Mouse (Mus musculus): ENCODE measurements around the gene Fcgr3. TPM values are rescaled to one million over a fixed set of nuclear protein-coding genes. Genes with fewer than 3 reads are reported as not detected.
"Not testable (repeated sequence)": the region's sequence is repeated elsewhere in the genome, so short reads cannot be mapped to it uniquely, and the experiment has no call there.

The Fcgr3 gene
- polyA plus RNA-seq, 1 experiment from 2014 or later = 10.4 TPM

DNA sequence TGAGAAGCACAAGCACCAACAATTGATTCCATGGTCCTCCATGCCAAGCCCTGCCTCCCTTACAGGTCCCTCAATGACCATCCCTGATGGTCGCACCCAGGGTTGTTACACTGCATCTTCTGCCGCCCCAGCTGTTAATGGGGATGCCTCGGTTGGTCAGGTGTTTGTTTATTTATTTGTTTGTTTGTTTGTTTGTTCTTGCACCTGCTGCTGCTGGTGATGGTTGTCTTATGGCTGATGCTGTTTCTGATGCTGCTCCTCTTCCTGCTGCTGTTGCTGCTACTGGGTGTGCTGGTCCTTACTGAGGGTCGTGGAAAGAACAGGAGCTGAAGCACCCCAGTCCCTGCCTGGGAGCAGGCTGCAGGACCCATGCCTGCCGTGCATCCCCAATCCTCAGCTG lies 3.2 kb upstream of the Fcgr3 start:
- WGBS = 40% methylated on average over 5 of the region's 5 CpGs
- not testable (repeated sequence) for ATAC-seq (replicated peaks; ENCODE audit: insufficient number of reproducible peaks, insufficient read depth, low FRiP score, low read depth); H3K4me2 ChIP-seq; H3K36me3 ChIP-seq; H3K9ac ChIP-seq; H3K27ac ChIP-seq; H3K4me3 ChIP-seq; H3K9me3 ChIP-seq (replicated peaks)
- H3K4me1 ChIP-seq (replicated peaks) = peaks cover 10% of the 10 kb centered on the region
- peaks cover 43% of the 10 kb centered on the region for H3K27me3 ChIP-seq

- not testable (repeated sequence) for H3K4me3 ChIP-seq; H3K4me2 ChIP-seq; H3K9ac ChIP-seq; H3K9me3 ChIP-seq (replicated peaks); H3K27ac ChIP-seq; H3K36me3 ChIP-seq
- peaks cover 44% of the 10 kb centered on the region for H3K27me3 ChIP-seq
- H3K4me1 ChIP-seq (replicated peaks) = peaks cover 10% of the 10 kb centered on the region
- peak; percentile 14; the same call in 1 of the 2 replicates for ATAC-seq (replicated peaks; ENCODE audit: insufficient number of reproducible peaks, insufficient read depth, low FRiP score, low read depth)
- 39% methylated on average over 4 of the region's 10 CpGs for WGBS
Measured at GRCm38 (mm10) chr1:171066583-171066982, 1.8 kb upstream of the Fcgr3 start.

DNA sequence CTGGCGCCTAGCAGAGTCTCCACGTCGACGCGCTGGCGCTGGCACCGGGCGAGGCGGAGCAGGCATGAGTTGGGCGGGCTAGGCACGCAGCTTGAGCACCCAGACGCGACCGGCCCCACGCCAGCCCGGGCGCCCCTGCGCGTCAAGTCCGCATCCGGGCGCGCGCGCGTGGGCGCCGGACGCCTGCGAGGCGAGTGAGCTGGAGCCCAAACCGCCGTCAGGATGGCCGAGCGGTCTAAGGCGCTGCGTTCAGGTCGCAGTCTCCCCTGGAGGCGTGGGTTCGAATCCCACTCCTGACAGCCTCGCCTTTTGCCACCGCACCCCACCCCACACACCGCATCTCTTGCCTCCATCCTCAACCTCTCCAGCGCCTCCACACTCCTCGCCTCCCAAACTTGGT lies 1.0 kb upstream of the Fcgr3 start:
- H3K36me3 ChIP-seq; ATAC-seq (replicated peaks; ENCODE audit: insufficient number of reproducible peaks, insufficient read depth, low FRiP score, low read depth); H3K27ac ChIP-seq; H3K9ac ChIP-seq; H3K9me3 ChIP-seq (replicated peaks): not testable (repeated sequence)
- Histone ChIP-seq H3K4me3 (peak overlapping the region; percentile 31), H3K4me1 (replicated peaks) (peaks cover 10% of the 10 kb centered on the region), H3K27me3 (peaks cover 41% of the 10 kb centered on the region), H3K4me2 (peak overlapping the region; percentile 47)
- WGBS = 6% methylated on average over 32 of the region's 45 CpGs

DNA sequence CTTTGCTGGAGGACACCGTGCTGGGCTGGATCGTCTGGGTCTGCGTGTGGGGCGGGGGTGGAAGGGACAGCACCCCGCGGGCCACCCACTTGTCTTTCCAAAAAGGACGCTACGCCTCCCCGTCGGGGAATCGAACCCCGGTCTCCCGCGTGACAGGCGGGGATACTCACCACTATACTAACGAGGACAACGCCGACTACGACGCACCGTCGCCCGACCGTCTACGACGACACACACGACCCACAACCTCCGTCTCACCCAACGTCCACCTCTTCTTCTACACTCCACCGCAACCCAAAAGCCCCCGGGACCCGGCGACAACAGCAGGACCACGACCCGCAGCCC lies 480 bp upstream of the Fcgr3 start:
- not testable (repeated sequence) for H3K9me3 ChIP-seq (replicated peaks); H3K36me3 ChIP-seq; H3K27ac ChIP-seq; H3K9ac ChIP-seq
- Histone ChIP-seq H3K4me1 (replicated peaks) (peaks cover 10% of the 10 kb centered on the region), H3K4me2 (peak overlapping the region; percentile 53), H3K4me3 (peak overlapping the region; percentile 36), H3K27me3 (peaks cover 41% of the 10 kb centered on the region)
- under 1% methylated on average over 24 of the region's 35 CpGs for WGBS
- ATAC-seq (replicated peaks; ENCODE audit: insufficient number of reproducible peaks, insufficient read depth, low FRiP score, low read depth) = peak; percentile 40

DNA sequence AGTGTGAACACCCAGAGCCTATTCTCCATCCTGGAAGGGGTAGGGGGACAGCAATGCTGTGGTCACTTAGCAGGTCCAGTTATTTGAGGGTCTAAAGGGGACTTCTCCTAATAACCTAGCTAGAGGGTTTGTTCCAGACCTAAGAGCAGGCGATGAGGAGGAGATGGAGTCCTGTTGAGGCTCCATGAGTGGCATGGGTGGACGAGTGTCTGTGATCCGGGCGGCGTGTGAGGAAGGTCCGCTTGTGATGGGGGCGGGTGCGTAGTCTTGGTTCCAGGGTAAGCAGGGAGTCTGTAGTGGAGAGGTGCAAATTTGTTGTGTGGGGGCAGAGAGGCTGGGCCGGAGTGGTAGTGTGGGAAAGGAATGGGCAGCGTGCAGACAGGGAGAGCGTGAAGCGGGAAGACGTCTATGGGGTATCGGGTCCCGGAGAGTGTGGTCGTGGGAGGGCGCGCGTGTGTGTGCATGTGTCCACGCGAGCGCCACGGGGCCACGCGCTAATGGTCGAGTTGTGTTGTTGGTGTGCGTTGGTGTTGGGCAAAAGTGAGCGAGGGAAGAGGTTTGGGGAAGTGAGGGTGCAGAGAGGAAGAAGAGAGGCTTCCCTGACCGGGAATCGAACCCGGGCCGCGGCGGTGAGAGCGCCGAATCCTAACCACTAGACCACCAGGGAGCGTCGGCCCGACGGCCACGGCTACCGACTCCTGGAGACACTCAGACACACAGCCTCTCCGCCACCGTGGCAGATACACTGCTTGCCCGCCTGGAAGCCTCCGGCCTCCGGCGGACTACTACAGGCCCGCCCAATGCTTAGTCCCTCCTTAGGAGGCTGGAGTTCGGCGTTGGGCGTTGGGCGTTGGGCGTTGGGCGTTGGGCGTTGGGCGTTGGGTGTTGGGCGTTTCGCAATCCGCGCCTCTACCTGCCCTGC lies 905 bp downstream of the Fcgr3 start:
- 9% methylated on average over 41 of the region's 61 CpGs for WGBS
- H3K4me2 ChIP-seq = peak overlapping the region; percentile 53
- peaks cover 33% of the 10 kb centered on the region for H3K27me3 ChIP-seq
- H3K36me3 ChIP-seq; H3K27ac ChIP-seq; H3K9me3 ChIP-seq (replicated peaks); H3K9ac ChIP-seq: not testable (repeated sequence)
- H3K4me3 ChIP-seq = peak overlapping the region; percentile 36
- peaks cover 10% of the 10 kb centered on the region for H3K4me1 ChIP-seq (replicated peaks)
- peak; percentile 53 for ATAC-seq (replicated peaks; ENCODE audit: insufficient number of reproducible peaks, insufficient read depth, low FRiP score, low read depth)

GRCm38 (mm10) chr1:171061566-171061965 lies 3.2 kb downstream of the Fcgr3 start:
- H3K27ac ChIP-seq = no peak overlapping the region
- peaks cover 26% of the 10 kb centered on the region for H3K27me3 ChIP-seq
- H3K4me1 ChIP-seq (replicated peaks) = peaks cover 10% of the 10 kb centered on the region
- no peak overlapping the region for H3K9ac ChIP-seq
- H3K4me3 ChIP-seq = no peak overlapping the region
- 78% methylated on average over 3 of the region's 3 CpGs for WGBS
- H3K9me3 ChIP-seq (replicated peaks) = no peaks in the 10 kb centered on the region
- no peak for ATAC-seq (replicated peaks; ENCODE audit: insufficient number of reproducible peaks, insufficient read depth, low FRiP score, low read depth)
- no peaks in the 10 kb centered on the region for H3K36me3 ChIP-seq
- no peak overlapping the region for H3K4me2 ChIP-seq

DNA sequence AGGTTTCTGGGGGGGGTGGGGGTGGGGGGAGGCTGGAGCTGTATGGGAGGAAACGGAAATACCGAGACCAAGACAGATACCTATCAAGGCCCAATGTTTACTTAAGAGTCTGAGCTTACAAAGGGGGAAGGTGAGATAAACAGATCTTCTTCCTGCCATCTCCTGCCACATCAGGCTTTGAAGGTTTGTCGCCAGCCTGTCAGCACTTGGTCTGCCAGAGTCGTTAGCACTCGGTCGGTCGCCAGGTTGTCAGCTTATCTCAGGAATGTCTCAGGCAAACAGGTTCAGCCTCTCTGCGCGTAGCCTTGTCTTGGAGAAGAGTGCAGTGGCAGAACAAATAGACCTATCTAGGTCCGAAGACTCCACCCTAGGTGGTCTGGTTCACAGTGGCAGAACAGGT lies 4.3 kb downstream of the Fcgr3 start:
- Histone ChIP-seq H3K27me3 (peaks cover 18% of the 10 kb centered on the region), H3K9me3 (replicated peaks) (no peaks in the 10 kb centered on the region), H3K4me2 (peak overlapping the region; percentile 18; the same call in 1 of the 2 replicates), H3K36me3 (no peaks in the 10 kb centered on the region), H3K4me3 (no peak overlapping the region), H3K4me1 (replicated peaks) (peaks cover 8% of the 10 kb centered on the region), H3K27ac (no peak overlapping the region), H3K9ac (no peak overlapping the region)
- ATAC-seq (replicated peaks; ENCODE audit: insufficient number of reproducible peaks, insufficient read depth, low FRiP score, low read depth) = no peak
- WGBS = 11% methylated on average over 10 of the region's 10 CpGs

- no peak overlapping the region for H3K9ac ChIP-seq
- WGBS = 55% methylated on average over 2 of the region's 2 CpGs
- H3K9me3 ChIP-seq (replicated peaks) = no peaks in the 10 kb centered on the region
- no peak overlapping the region for H3K4me3 ChIP-seq
- no peaks in the 10 kb centered on the region for H3K36me3 ChIP-seq
- peaks cover 11% of the 10 kb centered on the region for H3K27me3 ChIP-seq
- H3K4me2 ChIP-seq = no peak overlapping the region
- no peak overlapping the region for H3K27ac ChIP-seq
- no peak for ATAC-seq (replicated peaks; ENCODE audit: insufficient number of reproducible peaks, insufficient read depth, low FRiP score, low read depth)
- H3K4me1 ChIP-seq (replicated peaks) = peaks cover 2% of the 10 kb centered on the region
Measured at GRCm38 (mm10) chr1:171059203-171059602, 5.5 kb downstream of the Fcgr3 start.

DNA sequence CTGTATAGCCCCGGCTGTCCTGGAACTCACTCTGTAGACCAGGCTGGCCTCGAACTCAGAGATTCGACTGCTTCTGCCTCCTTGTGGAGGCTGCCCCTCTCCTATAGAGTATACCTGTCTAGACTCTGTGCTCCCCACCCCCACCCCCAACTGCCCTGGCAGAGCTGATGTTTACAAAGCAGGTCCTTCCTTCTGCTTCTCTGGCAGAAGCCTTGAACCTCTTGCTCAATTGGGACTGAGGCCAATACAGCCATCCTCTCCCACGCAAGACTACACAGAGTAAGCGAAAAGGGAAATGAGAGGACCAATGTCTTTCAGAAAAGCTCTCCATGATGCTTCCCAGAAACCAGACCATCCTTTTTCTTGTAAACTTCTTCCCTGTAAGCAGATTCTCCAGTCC lies 7.5 kb downstream of the Fcgr3 start:
- WGBS = 69% methylated on average over 5 of the region's 5 CpGs
- H3K36me3 ChIP-seq = no peaks in the 10 kb centered on the region

DNA sequence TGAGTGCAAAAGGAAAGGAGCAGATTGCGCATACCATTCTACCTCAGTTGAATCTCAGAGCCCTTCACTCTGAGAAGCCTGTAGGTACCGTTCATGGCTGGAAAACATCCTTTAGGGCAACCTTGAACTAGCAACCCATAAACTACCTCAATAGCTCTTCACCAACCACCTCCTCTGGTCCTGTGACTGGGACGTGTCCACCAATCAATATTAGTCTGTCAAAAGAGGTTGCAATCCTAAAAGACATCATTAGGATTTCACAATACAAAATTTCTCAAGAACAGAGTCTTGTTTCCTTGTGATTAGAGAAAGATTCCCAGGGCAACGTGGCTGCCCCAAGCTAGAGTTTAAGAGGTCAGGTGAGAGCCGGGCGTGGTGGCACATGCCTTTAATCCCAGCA lies 11.4 kb downstream of the Fcgr3 start:
- no peak overlapping the region for H3K9ac ChIP-seq
- H3K9me3 ChIP-seq (replicated peaks) = no peaks in the 10 kb centered on the region
- no peak overlapping the region for H3K4me2 ChIP-seq
- H3K4me3 ChIP-seq = no peak overlapping the region
- no peaks in the 10 kb centered on the region for H3K27me3 ChIP-seq
- no peak overlapping the region for H3K27ac ChIP-seq
- no peaks in the 10 kb centered on the region for H3K4me1 ChIP-seq (replicated peaks)
- H3K36me3 ChIP-seq = no peaks in the 10 kb centered on the region
- no peak for ATAC-seq (replicated peaks; ENCODE audit: insufficient number of reproducible peaks, insufficient read depth, low FRiP score, low read depth)
- WGBS = 86% methylated on average over 6 of the region's 6 CpGs

More for the DNA sequence above, 7.5 kb downstream of the Fcgr3 start:
- Histone ChIP-seq H3K9me3 (replicated peaks) (no peaks in the 10 kb centered on the region), H3K4me2 (no peak overlapping the region), H3K9ac (no peak overlapping the region), H3K4me3 (no peak overlapping the region), H3K27me3 (no peaks in the 10 kb centered on the region), H3K27ac (no peak overlapping the region), H3K4me1 (replicated peaks) (no peaks in the 10 kb centered on the region; the same call in 1 of the 2 replicates)
- no peak for ATAC-seq (replicated peaks; ENCODE audit: insufficient number of reproducible peaks, insufficient read depth, low FRiP score, low read depth)

- Histone ChIP-seq H3K4me2 (no peak overlapping the region), H3K27me3 (no peaks in the 10 kb centered on the region), H3K4me3 (no peak overlapping the region), H3K27ac (no peak overlapping the region), H3K36me3 (no peaks in the 10 kb centered on the region), H3K9ac (no peak overlapping the region), H3K9me3 (replicated peaks) (no peaks in the 10 kb centered on the region), H3K4me1 (replicated peaks) (no peaks in the 10 kb centered on the region)
- ATAC-seq (replicated peaks; ENCODE audit: insufficient number of reproducible peaks, insufficient read depth, low FRiP score, low read depth) = no peak
- 75% methylated on average over 7 of the region's 7 CpGs for WGBS
Measured at GRCm38 (mm10) chr1:171050774-171051173, 14.0 kb downstream of the Fcgr3 start.

- no peaks in the 10 kb centered on the region for H3K4me1 ChIP-seq (replicated peaks)
- WGBS = 63% methylated on average over 10 of the region's 10 CpGs
- no peaks in the 10 kb centered on the region for H3K36me3 ChIP-seq
- no peak for ATAC-seq (replicated peaks; ENCODE audit: insufficient number of reproducible peaks, insufficient read depth, low FRiP score, low read depth)
- H3K4me2 ChIP-seq = 0 out of 2 replicates have a peak overlapping the region, but pooled peaks have one; percentile 27
- no peaks in the 10 kb centered on the region for H3K9me3 ChIP-seq (replicated peaks)
- H3K4me3 ChIP-seq = no peak overlapping the region
- no peak overlapping the region for H3K9ac ChIP-seq
- no peak overlapping the region for H3K27ac ChIP-seq
- no peaks in the 10 kb centered on the region for H3K27me3 ChIP-seq
Measured at GRCm38 (mm10) chr1:171049263-171049662, 15.5 kb downstream of the Fcgr3 start.
